Mouse (Mus musculus): ENCODE measurements around the gene Il4i1. TPM values are rescaled to one million over a fixed set of nuclear protein-coding genes. Genes with fewer than 3 reads are reported as not detected.
A peak's percentile ranks its signal among the peaks of the same experiment; 100 is the strongest.
"Not testable (repeated sequence)": the region's sequence is repeated elsewhere in the genome, so short reads cannot be mapped to it uniquely, and the experiment has no call there.

Il4i1 gene
- polyA plus RNA-seq, 1 experiment from 2014 or later = 0.64 TPM

- Histone ChIP-seq H3K9ac (peak overlapping the region; percentile 90), H3K9me3 (replicated peaks) (no peaks in the 10 kb centered on the region), H3K4me1 (peaks cover 70% of the 10 kb centered on the region), H3K4me2 (peak overlapping the region; percentile 92), H3K36me3 (peaks cover 23% of the 10 kb centered on the region), H3K27me3 (replicated peaks) (no peaks in the 10 kb centered on the region), H3K27ac (peak overlapping the region; percentile 96), H3K4me3 (peak overlapping the region; percentile 81)
- WGBS (ENCODE audit: insufficient replicate concordance) = 2% methylated on average over 105 of the region's 108 CpGs
- peak; percentile 36 for ATAC-seq
Measured at GRCm38 (mm10) chr7:44868919-44869696, 52.9 kb downstream of the Il4i1 start.

- ATAC-seq = peak; percentile 86
- Histone ChIP-seq H3K4me2 (peak within 1 kb of the TSS; percentile 92), H3K36me3 (peaks cover 15% of the 10 kb centered on the region), H3K4me3 (peak within 1 kb of the TSS; percentile 81), H3K9ac (peak within 1 kb of the TSS; percentile 90), H3K4me1 (peaks cover 69% of the 10 kb centered on the region), H3K27ac (peak within 1 kb of the TSS; percentile 96), H3K27me3 (replicated peaks) (no peaks in the 10 kb centered on the region), H3K9me3 (replicated peaks) (no peaks in the 10 kb centered on the region)
- 8% methylated on average over 29 of the region's 29 CpGs for WGBS (ENCODE audit: insufficient replicate concordance)
Measured at GRCm38 (mm10) chr7:44869697-44870528, 53.7 kb downstream of the Il4i1 start, which contains the start of gene Ptov1. Gene Ptov1 (minus strand): TSS chr7:44869788.

GRCm38 (mm10) chr7:44870614-44871013 lies 54.4 kb downstream of the Il4i1 start:
- H3K9ac ChIP-seq = peak overlapping the region; percentile 90; the same call in 1 of the 2 replicates
- H3K27me3 ChIP-seq (replicated peaks) = no peaks in the 10 kb centered on the region
- H3K36me3 ChIP-seq = peaks cover 8% of the 10 kb centered on the region; the same call in 1 of the 2 replicates
- peak overlapping the region; percentile 81 for H3K4me3 ChIP-seq
- H3K4me2 ChIP-seq = peak overlapping the region; percentile 92
- H3K4me1 ChIP-seq = peaks cover 69% of the 10 kb centered on the region
- WGBS (ENCODE audit: insufficient replicate concordance) = 76% methylated on average over 6 of the region's 6 CpGs
- no peak for ATAC-seq
- no peaks in the 10 kb centered on the region for H3K9me3 ChIP-seq (replicated peaks)
- peak overlapping the region; percentile 96 for H3K27ac ChIP-seq

GRCm38 (mm10) chr7:44871181-44871580 lies 55.0 kb downstream of the Il4i1 start:
- Histone ChIP-seq H3K4me3 (no peak overlapping the region), H3K4me2 (no peak overlapping the region), H3K9me3 (replicated peaks) (no peaks in the 10 kb centered on the region), H3K27ac (no peak overlapping the region), H3K36me3 (peaks cover 8% of the 10 kb centered on the region), H3K9ac (no peak overlapping the region), H3K4me1 (peaks cover 65% of the 10 kb centered on the region), H3K27me3 (replicated peaks) (no peaks in the 10 kb centered on the region)
- 76% methylated on average over 1 of the region's 1 CpGs for WGBS (ENCODE audit: insufficient replicate concordance)
- ATAC-seq = no peak

- WGBS (ENCODE audit: insufficient replicate concordance) = 80% methylated on average over 2 of the region's 2 CpGs
- H3K4me2 ChIP-seq; H3K9me3 ChIP-seq (replicated peaks); H3K4me3 ChIP-seq; H3K27ac ChIP-seq; H3K9ac ChIP-seq; H3K27me3 ChIP-seq (replicated peaks); ATAC-seq: not testable (repeated sequence)
- Histone ChIP-seq H3K36me3 (peaks cover 10% of the 10 kb centered on the region), H3K4me1 (peaks cover 59% of the 10 kb centered on the region)
Measured at GRCm38 (mm10) chr7:44871774-44872173, 55.6 kb downstream of the Il4i1 start.

GRCm38 (mm10) chr7:44877833-44878232 lies 61.6 kb downstream of the Il4i1 start:
- no peaks in the 10 kb centered on the region for H3K9me3 ChIP-seq (replicated peaks)
- peaks cover 71% of the 10 kb centered on the region for H3K36me3 ChIP-seq
- H3K27ac ChIP-seq = no peak overlapping the region
- H3K27me3 ChIP-seq (replicated peaks) = no peaks in the 10 kb centered on the region
- no peak for ATAC-seq
- H3K9ac ChIP-seq = no peak overlapping the region
- H3K4me1 ChIP-seq = peaks cover 21% of the 10 kb centered on the region
- 81% methylated on average over 14 of the region's 14 CpGs for WGBS (ENCODE audit: insufficient replicate concordance)
- H3K4me2 ChIP-seq = no peak overlapping the region
- H3K4me3 ChIP-seq = no peak overlapping the region

- Histone ChIP-seq H3K4me2 (no peak overlapping the region), H3K27ac (no peak overlapping the region), H3K4me1 (peaks cover 11% of the 10 kb centered on the region), H3K4me3 (no peak overlapping the region), H3K27me3 (replicated peaks) (no peaks in the 10 kb centered on the region), H3K36me3 (peaks cover 92% of the 10 kb centered on the region), H3K9me3 (replicated peaks) (no peaks in the 10 kb centered on the region), H3K9ac (no peak overlapping the region)
- ATAC-seq = no peak
- WGBS (ENCODE audit: insufficient replicate concordance) = 76% methylated on average over 3 of the region's 3 CpGs
Measured at GRCm38 (mm10) chr7:44883036-44883435, 66.8 kb downstream of the Il4i1 start.

- Histone ChIP-seq H3K9me3 (replicated peaks) (no peaks in the 10 kb centered on the region), H3K36me3 (peaks cover 92% of the 10 kb centered on the region), H3K4me2 (no peak overlapping the region), H3K4me3 (no peak overlapping the region), H3K4me1 (peaks cover 27% of the 10 kb centered on the region), H3K27ac (no peak overlapping the region), H3K9ac (no peak overlapping the region), H3K27me3 (replicated peaks) (no peaks in the 10 kb centered on the region)
- 86% methylated on average over 5 of the region's 5 CpGs for WGBS (ENCODE audit: insufficient replicate concordance)
- ATAC-seq = no peak
Measured at GRCm38 (mm10) chr7:44884637-44885036, 68.5 kb downstream of the Il4i1 start.

- 71% methylated on average over 7 of the region's 7 CpGs for WGBS (ENCODE audit: insufficient replicate concordance)
- Histone ChIP-seq H3K27ac (no peak overlapping the region), H3K9me3 (replicated peaks) (no peaks in the 10 kb centered on the region), H3K4me2 (no peak overlapping the region), H3K27me3 (replicated peaks) (no peaks in the 10 kb centered on the region), H3K9ac (no peak overlapping the region), H3K4me3 (no peak overlapping the region), H3K4me1 (peaks cover 46% of the 10 kb centered on the region), H3K36me3 (peaks cover 77% of the 10 kb centered on the region)
- ATAC-seq = no peak
Measured at GRCm38 (mm10) chr7:44886964-44887363, 70.8 kb downstream of the Il4i1 start.

- 73% methylated on average over 13 of the region's 13 CpGs for WGBS (ENCODE audit: insufficient replicate concordance)
- ATAC-seq = no peak
- Histone ChIP-seq H3K4me1 (peaks cover 52% of the 10 kb centered on the region), H3K9ac (no peak overlapping the region), H3K36me3 (peaks cover 62% of the 10 kb centered on the region), H3K9me3 (replicated peaks) (no peaks in the 10 kb centered on the region), H3K4me3 (no peak overlapping the region), H3K4me2 (no peak overlapping the region), H3K27ac (no peak overlapping the region; the same call in 1 of the 2 replicates), H3K27me3 (replicated peaks) (no peaks in the 10 kb centered on the region)
Measured at GRCm38 (mm10) chr7:44888256-44889105, 72.3 kb downstream of the Il4i1 start.

GRCm38 (mm10) chr7:44890180-44890579 lies 74.0 kb downstream of the Il4i1 start:
- Histone ChIP-seq H3K36me3 (peaks cover 48% of the 10 kb centered on the region), H3K4me1 (peaks cover 55% of the 10 kb centered on the region), H3K9ac (0 out of 2 replicates have a peak overlapping the region, but pooled peaks have one; percentile 88), H3K9me3 (replicated peaks) (no peaks in the 10 kb centered on the region), H3K4me2 (peak overlapping the region; percentile 82), H3K4me3 (peak overlapping the region; percentile 79; the same call in 1 of the 2 replicates), H3K27me3 (replicated peaks) (no peaks in the 10 kb centered on the region), H3K27ac (no peak overlapping the region)
- no peak for ATAC-seq
- 78% methylated on average over 7 of the region's 7 CpGs for WGBS (ENCODE audit: insufficient replicate concordance)

Measured in liver, embryonic 12.5 days (tissue).